Mouse (Mus musculus): ENCODE measurements around the gene Olfr1410. TPM values are rescaled to one million over a fixed set of nuclear protein-coding genes. Genes with fewer than 3 reads are reported as not detected.

The Olfr1410 gene
- polyA plus RNA-seq, 1 experiment = not detected

GRCm38 (mm10) chr1:92637501-92638172 lies 32.1 kb downstream of the Olfr1410 start:
- no peaks in the 10 kb centered on the region for H3K9me3 ChIP-seq (ENCODE audit: control insufficient read depth, low read length)
- H3K4me3 ChIP-seq (replicated peaks) = no peak overlapping the region
- no peaks in the 10 kb centered on the region for H3K27me3 ChIP-seq (ENCODE audit: control insufficient read depth)
- peaks cover 24% of the 10 kb centered on the region for H3K4me1 ChIP-seq (ENCODE audit: control insufficient read depth)
- TF ChIP-seq TAL1 (IDR thresholded peaks at IDR 0.05; ENCODE audit: low read length) (no peak), GATA1 (IDR thresholded peaks at IDR 0.05; ENCODE audit: low read length) (no peak)
- peaks cover 43% of the 10 kb centered on the region for H3K36me3 ChIP-seq (ENCODE audit: control insufficient read depth)

GRCm38 (mm10) chr1:92638181-92638580 lies 32.6 kb downstream of the Olfr1410 start:
- Histone ChIP-seq H3K36me3 (ENCODE audit: control insufficient read depth) (peaks cover 43% of the 10 kb centered on the region), H3K4me3 (replicated peaks) (no peak overlapping the region), H3K9me3 (ENCODE audit: control insufficient read depth, low read length) (no peaks in the 10 kb centered on the region), H3K4me1 (ENCODE audit: control insufficient read depth) (peaks cover 24% of the 10 kb centered on the region), H3K27me3 (ENCODE audit: control insufficient read depth) (no peaks in the 10 kb centered on the region)
- TF ChIP-seq TAL1 (IDR thresholded peaks at IDR 0.05; ENCODE audit: low read length) = no peak
- no peak for TF ChIP-seq GATA1 (IDR thresholded peaks at IDR 0.05; ENCODE audit: low read length)

- Histone ChIP-seq H3K36me3 (ENCODE audit: control insufficient read depth) (peaks cover 43% of the 10 kb centered on the region), H3K4me1 (ENCODE audit: control insufficient read depth) (peaks cover 26% of the 10 kb centered on the region), H3K4me3 (replicated peaks) (no peak overlapping the region)
These were observed 33.2 kb downstream of the Olfr1410 start for GRCm38 (mm10) chr1:92638736-92639135.

GRCm38 (mm10) chr1:92640393-92640792 lies 34.8 kb downstream of the Olfr1410 start:
- Histone ChIP-seq H3K27me3 (ENCODE audit: control insufficient read depth) (no peaks in the 10 kb centered on the region), H3K4me1 (ENCODE audit: control insufficient read depth) (peaks cover 27% of the 10 kb centered on the region), H3K4me3 (replicated peaks) (peak overlapping the region; percentile 76), H3K9me3 (ENCODE audit: control insufficient read depth, low read length) (no peaks in the 10 kb centered on the region), H3K36me3 (ENCODE audit: control insufficient read depth) (peaks cover 43% of the 10 kb centered on the region)
- no peak for TF ChIP-seq TAL1 (IDR thresholded peaks at IDR 0.05; ENCODE audit: low read length)
- no peak for TF ChIP-seq GATA1 (IDR thresholded peaks at IDR 0.05; ENCODE audit: low read length)

More at GRCm38 (mm10) chr1:92638736-92639135, 33.2 kb downstream of the Olfr1410 start:
- TF ChIP-seq GATA1 (IDR thresholded peaks at IDR 0.05; ENCODE audit: low read length) (no peak), TAL1 (IDR thresholded peaks at IDR 0.05; ENCODE audit: low read length) (no peak)
- H3K9me3 ChIP-seq (ENCODE audit: control insufficient read depth, low read length) = no peaks in the 10 kb centered on the region
- no peaks in the 10 kb centered on the region for H3K27me3 ChIP-seq (ENCODE audit: control insufficient read depth)

- Histone ChIP-seq H3K27me3 (ENCODE audit: control insufficient read depth) (no peaks in the 10 kb centered on the region), H3K36me3 (ENCODE audit: control insufficient read depth) (peaks cover 32% of the 10 kb centered on the region), H3K9me3 (ENCODE audit: control insufficient read depth, low read length) (no peaks in the 10 kb centered on the region), H3K4me1 (ENCODE audit: control insufficient read depth) (peaks cover 27% of the 10 kb centered on the region), H3K4me3 (replicated peaks) (peak within 1 kb of the TSS; percentile 76)
- TF ChIP-seq GATA1 (IDR thresholded peaks at IDR 0.05; ENCODE audit: low read length) (peak; percentile 60), TAL1 (IDR thresholded peaks at IDR 0.05; ENCODE audit: low read length) (no peak)
These were observed 36.1 kb downstream of the Olfr1410 start, which contains the start of gene Cops9 for GRCm38 (mm10) chr1:92641514-92642272. Gene Cops9 (minus strand): TSS chr1:92641985.

GRCm38 (mm10) chr1:92643691-92644090 lies 38.1 kb downstream of the Olfr1410 start:
- Histone ChIP-seq H3K4me3 (replicated peaks) (no peak overlapping the region), H3K27me3 (ENCODE audit: control insufficient read depth) (no peaks in the 10 kb centered on the region), H3K36me3 (ENCODE audit: control insufficient read depth) (peaks cover 12% of the 10 kb centered on the region), H3K4me1 (ENCODE audit: control insufficient read depth) (peaks cover 32% of the 10 kb centered on the region), H3K9me3 (ENCODE audit: control insufficient read depth, low read length) (no peaks in the 10 kb centered on the region)
- no peak for TF ChIP-seq TAL1 (IDR thresholded peaks at IDR 0.05; ENCODE audit: low read length)

- H3K4me3 ChIP-seq (replicated peaks) = no peak overlapping the region
- H3K36me3 ChIP-seq (ENCODE audit: control insufficient read depth) = no peaks in the 10 kb centered on the region
- H3K4me1 ChIP-seq (ENCODE audit: control insufficient read depth) = peaks cover 31% of the 10 kb centered on the region
- no peaks in the 10 kb centered on the region for H3K9me3 ChIP-seq (ENCODE audit: control insufficient read depth, low read length)
- H3K27me3 ChIP-seq (ENCODE audit: control insufficient read depth) = no peaks in the 10 kb centered on the region
- TF ChIP-seq GATA1 (IDR thresholded peaks at IDR 0.05; ENCODE audit: low read length) = no peak
- no peak for TF ChIP-seq TAL1 (IDR thresholded peaks at IDR 0.05; ENCODE audit: low read length)
These were observed 39.3 kb downstream of the Olfr1410 start for GRCm38 (mm10) chr1:92644916-92645315.

GRCm38 (mm10) chr1:92646111-92646510 lies 40.5 kb downstream of the Olfr1410 start:
- Histone ChIP-seq H3K36me3 (ENCODE audit: control insufficient read depth) (no peaks in the 10 kb centered on the region), H3K4me3 (replicated peaks) (no peak overlapping the region), H3K9me3 (ENCODE audit: control insufficient read depth, low read length) (no peaks in the 10 kb centered on the region), H3K4me1 (ENCODE audit: control insufficient read depth) (peaks cover 19% of the 10 kb centered on the region), H3K27me3 (ENCODE audit: control insufficient read depth) (no peaks in the 10 kb centered on the region)
- no peak for TF ChIP-seq TAL1 (IDR thresholded peaks at IDR 0.05; ENCODE audit: low read length)
- TF ChIP-seq GATA1 (IDR thresholded peaks at IDR 0.05; ENCODE audit: low read length) = no peak

GRCm38 (mm10) chr1:92646601-92647000 lies 41.0 kb downstream of the Olfr1410 start:
- TF ChIP-seq TAL1 (IDR thresholded peaks at IDR 0.05; ENCODE audit: low read length) (no peak), GATA1 (IDR thresholded peaks at IDR 0.05; ENCODE audit: low read length) (no peak)

More at GRCm38 (mm10) chr1:92646601-92647000, 41.0 kb downstream of the Olfr1410 start:
- H3K4me3 ChIP-seq (replicated peaks) = no peak overlapping the region
- no peaks in the 10 kb centered on the region for H3K9me3 ChIP-seq (ENCODE audit: control insufficient read depth, low read length)
- H3K36me3 ChIP-seq (ENCODE audit: control insufficient read depth) = no peaks in the 10 kb centered on the region
- H3K27me3 ChIP-seq (ENCODE audit: control insufficient read depth) = no peaks in the 10 kb centered on the region
- H3K4me1 ChIP-seq (ENCODE audit: control insufficient read depth) = peaks cover 14% of the 10 kb centered on the region
